Mouse (Mus musculus) cerebellum, adult 2 months (tissue): ENCODE measurements around the gene Usp25.

ENCODE experiments used
- CTCF ChIP-seq: fragments of 200-500 bp; IDR thresholded peaks from 2 replicates; pipeline ENCODE4 v1.5.1; 2011; ENCODE audit warnings: low read depth, mild to moderate bottlenecking, control low read depth, low read length, moderate library complexity, borderline replicate concordance; ENCODE audit not compliant: insufficient read depth
- POLR2A ChIP-seq: fragments of 200-500 bp; IDR thresholded peaks from 2 replicates; pipeline ENCODE4 v1.6.1; 2011; ENCODE audit warnings: low read length, control low read depth, borderline replicate concordance; ENCODE audit not compliant: insufficient read depth

- no peak for TF ChIP-seq CTCF
- no peak for TF ChIP-seq POLR2A
These were observed 45.8 kb upstream of the Usp25 start for GRCm38 (mm10) chr16:76967593-76968275.
